Mouse (Mus musculus): ENCODE measurements at regions not wholly inside any gene's neighbourhood (a gene's known extent, or its start where the extent isn't known, plus 50 kb on each side); places are given as distances from the start of the nearest gene placed in this dataset.
A peak's percentile ranks its signal among the peaks of the same experiment; 100 is the strongest.

- intact Hi-C loops (cut with DNase I), result loop anchor here (5.0 to 10.0 kb wide), 2 partner anchors 402 to 500 kb away; no protein-coding TSS in a partner anchor
- peak; percentile 73 to 87 for DNase-seq
Measured at GRCm38 (mm10) chr15:84616880-84617279, 52.5 kb upstream of the Prr5 start.

GRCm38 (mm10) chr15:84613536-84614527, 55.6 kb upstream of the Prr5 start:
- DNase-seq, result peak; percentile 91 to 95
- intact Hi-C loops (cut with DNase I), result loop anchor here (2.0 to 10.0 kb wide), 3 partner anchors 77 to 399 kb away; no protein-coding TSS in a partner anchor

- intact Hi-C loops (cut with DNase I), result loop anchor here (5.0 to 10.0 kb wide), 2 partner anchors 76 to 398 kb away; no protein-coding TSS in a partner anchor
Measured at GRCm38 (mm10) chr15:84612961-84613360, 55.3 kb upstream of the Rtl6 start.

GRCm38 (mm10) chr15:84609825-84610442, 52.3 kb upstream of the Rtl6 start:
- intact Hi-C loops (cut with DNase I), result loop anchor here (5.0 to 10.0 kb wide), 2 partner anchors 73 to 395 kb away; no protein-coding TSS in a partner anchor
- no peak for DNase-seq

More at GRCm38 (mm10) chr15:84612961-84613360, 55.3 kb upstream of the Rtl6 start:
- no peak for DNase-seq

- intact Hi-C loops (cut with DNase I), result no loop called here
- no peak for DNase-seq
Measured at GRCm38 (mm10) chr15:84609063-84609462, 51.4 kb upstream of the Rtl6 start.
